Mouse (Mus musculus) spleen, adult 2 months (tissue): Measurements from ENCODE around the gene Smtnl2.

Source experiments
- CTCF ChIP-seq: fragments of 200-500 bp; IDR thresholded peaks from 2 replicates; pipeline ENCODE4 v1.5.1; 2011; ENCODE audit warnings: mild to moderate bottlenecking, inconsistent platforms; ENCODE audit not compliant: insufficient read depth, insufficient read length, insufficient replicate concordance; ENCODE audit errors: extremely low read depth
- POLR2A ChIP-seq: fragments of 200-500 bp; IDR thresholded peaks from 2 replicates; pipeline ENCODE4 v1.6.1; 2011; ENCODE audit warnings: low read depth, low read length, inconsistent platforms

DNA sequence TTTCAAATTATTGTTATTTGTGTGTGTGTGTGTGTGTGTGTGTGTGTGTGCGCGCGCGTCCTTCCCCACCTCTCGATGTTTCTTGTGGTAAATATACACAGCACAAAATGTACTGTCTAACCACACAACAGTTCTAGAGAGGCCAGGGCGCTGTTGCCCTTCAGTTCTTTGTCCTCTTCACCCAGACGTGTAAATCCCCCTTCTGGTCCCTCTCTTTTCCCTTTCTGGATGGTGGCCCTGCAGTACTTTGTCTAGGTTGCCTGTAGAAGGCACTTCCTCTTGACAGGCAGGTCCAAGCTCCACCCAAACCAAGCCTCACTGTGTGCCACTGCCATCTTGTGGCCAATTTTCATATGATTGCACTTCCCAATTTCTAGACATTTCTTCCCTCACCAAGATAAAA lies 17.8 kb upstream of the Smtnl2 start:
- no peak for TF ChIP-seq POLR2A
- peak; percentile 73; the same call in 1 of the 2 replicates for TF ChIP-seq CTCF
